Mouse (Mus musculus) brain, embryonic 14.5 days (tissue): ENCODE measurements at regions not wholly inside any gene's neighbourhood (a gene's known extent, or its start where the extent isn't known, plus 50 kb on each side); places are given as distances from the start of the nearest gene placed in this dataset.

Experiments used
- DNase-seq: peaks from one replicate; pipeline ENCODE4 v3.0.0-alpha.2; 2011; ENCODE audit warnings: low read depth
- CTCF ChIP-seq: fragments of 200-500 bp; IDR thresholded peaks from 2 replicates; pipeline ENCODE4 v1.5.1; 2012; ENCODE audit warnings: inconsistent platforms, mild to moderate bottlenecking, moderate library complexity, borderline replicate concordance; ENCODE audit not compliant: insufficient read depth, insufficient read length; ENCODE audit errors: extremely low read depth
- POLR2A ChIP-seq: fragments of 200-500 bp; IDR thresholded peaks from 2 replicates; pipeline ENCODE4 v1.6.1; 2012; ENCODE audit warnings: mild to moderate bottlenecking, inconsistent platforms, borderline replicate concordance; ENCODE audit not compliant: poor library complexity, insufficient read depth, insufficient read length, severe bottlenecking; ENCODE audit errors: extremely low read depth

DNA sequence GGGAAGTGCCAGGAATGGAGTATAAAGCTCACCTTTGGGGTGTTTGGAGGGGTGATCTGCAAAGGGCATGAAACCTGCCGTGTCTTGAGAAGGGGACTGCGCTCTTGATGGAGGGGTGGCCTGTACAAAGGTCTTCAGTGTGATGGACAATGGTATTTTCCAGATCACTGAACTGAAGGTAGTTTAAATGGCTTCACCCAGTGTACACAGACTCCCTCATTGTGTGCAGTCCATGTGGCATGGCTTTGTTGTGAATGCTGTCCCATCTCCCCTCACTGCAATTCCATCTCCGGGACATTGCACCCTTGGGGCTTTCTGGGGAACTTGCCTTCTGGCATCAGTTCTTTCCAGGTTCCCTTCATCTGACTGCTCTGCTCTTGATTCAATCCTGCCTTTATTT, 288.2 kb downstream of the Ttll7 start:
- DNase-seq, result no peak

DNA sequence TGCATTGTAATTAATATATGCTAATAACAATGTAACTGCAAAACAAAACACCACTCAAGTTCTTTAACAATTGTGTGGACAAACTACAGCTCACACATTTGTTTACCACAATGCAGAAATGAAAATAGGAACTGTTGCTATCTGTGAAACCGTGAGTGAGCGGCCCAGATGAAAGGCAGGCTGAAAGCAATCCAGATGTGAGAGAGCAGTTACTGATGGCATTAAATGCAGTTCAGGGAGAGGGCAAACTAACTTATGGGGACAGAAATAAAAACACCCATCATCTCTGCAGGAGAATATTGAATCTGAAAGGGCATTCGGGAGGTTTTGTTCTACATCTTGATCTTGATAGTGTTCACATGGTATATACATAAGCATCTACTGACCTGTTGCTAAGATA, 301.3 kb downstream of the Ttll7 start:
- TF ChIP-seq CTCF (no peak), POLR2A (no peak)
- DNase-seq, result no peak

More for the DNA sequence above, 288.2 kb downstream of the Ttll7 start:
- no peak for TF ChIP-seq CTCF
- no peak for TF ChIP-seq POLR2A

DNA sequence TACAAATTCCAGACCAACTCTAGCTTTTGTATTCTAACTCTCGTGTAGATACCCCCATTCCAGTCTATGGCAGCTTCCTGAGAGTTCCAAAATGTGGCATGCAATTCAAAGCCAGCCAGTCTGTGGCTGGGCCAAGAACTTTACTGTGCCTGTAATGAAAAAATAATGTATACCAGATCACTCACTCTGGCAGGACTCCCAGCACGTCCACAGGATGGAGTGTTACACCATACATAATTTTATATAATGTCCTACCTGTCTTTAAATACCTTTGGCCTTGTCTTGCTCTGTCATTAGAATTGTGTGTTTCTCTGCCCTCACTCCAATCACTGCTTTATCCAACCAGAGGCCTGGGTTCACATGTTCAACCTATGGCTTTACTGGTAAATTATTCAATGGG, 301.8 kb downstream of the Ttll7 start:
- TF ChIP-seq CTCF (no peak), POLR2A (no peak)
- DNase-seq, result no peak

DNA sequence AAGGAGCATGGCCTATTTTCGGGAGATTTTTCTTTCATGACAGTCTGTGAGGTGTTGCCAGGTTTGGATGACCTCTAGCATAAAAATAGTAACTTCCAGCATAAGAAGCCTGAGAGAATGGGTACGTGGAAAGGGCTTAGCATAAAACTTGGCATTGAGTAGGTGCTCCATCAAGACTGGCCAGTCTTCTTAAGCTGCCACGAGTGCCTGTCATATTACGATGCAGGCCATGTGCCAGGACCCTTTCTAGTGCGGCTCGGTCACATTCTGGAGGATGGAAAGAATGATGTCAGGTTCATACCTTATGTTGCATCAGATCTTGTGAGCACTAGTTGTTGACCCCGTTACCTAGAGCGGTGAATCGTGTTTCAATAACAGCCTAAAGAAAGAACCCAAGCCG, 311.0 kb downstream of the Ttll7 start:
- no peak for TF ChIP-seq POLR2A
- no peak for TF ChIP-seq CTCF
- peak; percentile 46 for DNase-seq

DNA sequence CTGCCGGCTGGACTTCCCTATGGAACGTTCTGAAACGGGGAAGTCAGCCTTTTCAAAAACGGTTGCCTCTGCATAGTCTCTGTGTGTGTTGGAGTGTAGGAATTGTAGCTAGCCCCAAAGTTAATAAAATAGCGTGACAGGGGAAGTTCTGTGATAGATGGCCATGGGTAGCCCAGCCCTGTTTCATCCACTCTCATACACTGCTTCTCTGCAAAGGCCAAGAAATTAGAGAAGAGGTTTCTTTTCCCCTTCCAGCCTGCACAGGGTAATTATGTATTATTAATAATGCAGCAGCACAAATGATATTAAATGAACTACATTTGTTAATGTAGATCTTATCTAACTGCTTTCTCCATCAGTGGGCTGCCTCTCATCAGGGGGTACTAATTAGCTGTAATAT, 311.4 kb downstream of the Ttll7 start:
- DNase-seq, result no peak
- TF ChIP-seq POLR2A, result no peak
- TF ChIP-seq CTCF, result no peak

DNA sequence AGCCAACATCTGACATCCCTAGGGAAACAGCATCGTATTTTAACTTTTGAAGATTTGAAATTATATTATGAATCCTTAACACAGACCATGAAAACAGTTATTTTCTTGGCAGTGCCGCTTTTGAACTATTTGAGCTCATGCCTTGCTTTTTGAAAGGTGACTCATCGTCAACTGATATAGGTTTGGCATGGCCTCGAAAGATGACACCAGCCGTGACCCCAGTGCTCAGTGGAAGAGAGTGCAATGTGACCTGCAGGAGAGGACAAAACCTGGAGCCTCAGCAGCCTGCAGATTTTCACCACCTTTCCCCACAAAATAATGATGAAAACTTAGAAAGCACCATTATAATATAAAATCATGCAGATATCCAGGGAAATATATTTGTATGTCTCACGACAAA, 312.8 kb downstream of the Ttll7 start:
- TF ChIP-seq POLR2A (no peak), CTCF (no peak)
- DNase-seq, result no peak

DNA sequence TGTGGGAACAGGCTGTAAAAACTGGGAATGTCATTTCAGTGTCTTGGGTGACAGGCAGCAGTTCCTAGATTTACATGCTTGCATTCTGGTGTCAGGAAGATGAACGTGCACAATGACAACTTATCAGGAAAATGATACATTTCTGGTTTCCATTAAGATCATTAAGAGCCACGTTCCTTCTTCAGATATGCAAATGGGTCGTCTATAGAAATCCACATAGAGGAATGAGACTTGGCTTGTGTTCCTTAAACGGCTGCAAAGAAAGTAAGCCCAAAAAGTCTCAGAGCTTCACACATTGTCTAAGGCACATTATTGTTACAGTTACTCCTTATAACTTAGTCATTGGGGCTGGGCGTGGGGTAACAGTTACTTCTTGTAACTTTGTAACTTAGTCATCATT, 314.4 kb downstream of the Ttll7 start:
- TF ChIP-seq CTCF (no peak), POLR2A (no peak)
- DNase-seq, result peak; percentile 54

DNA sequence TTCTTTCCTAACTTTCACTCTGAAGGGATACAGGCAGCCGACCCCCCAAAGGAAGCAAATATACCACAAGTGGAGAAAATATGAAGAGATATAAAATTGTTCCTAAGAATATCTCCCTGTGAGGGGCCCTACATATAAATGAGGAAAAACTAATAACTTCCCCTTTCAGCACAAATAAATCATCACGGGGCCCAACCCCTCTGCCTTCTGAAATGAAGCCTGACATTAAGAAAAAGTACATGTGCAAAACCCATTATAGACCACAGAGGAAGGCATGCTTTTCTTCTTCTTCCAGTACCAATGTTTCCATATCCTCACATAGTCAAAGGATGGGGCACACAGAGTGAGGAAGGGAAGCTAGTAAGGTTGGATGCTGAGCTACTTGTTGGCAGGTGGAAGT, 317.0 kb downstream of the Ttll7 start:
- DNase-seq, result no peak
- no peak for TF ChIP-seq POLR2A
- no peak for TF ChIP-seq CTCF

DNA sequence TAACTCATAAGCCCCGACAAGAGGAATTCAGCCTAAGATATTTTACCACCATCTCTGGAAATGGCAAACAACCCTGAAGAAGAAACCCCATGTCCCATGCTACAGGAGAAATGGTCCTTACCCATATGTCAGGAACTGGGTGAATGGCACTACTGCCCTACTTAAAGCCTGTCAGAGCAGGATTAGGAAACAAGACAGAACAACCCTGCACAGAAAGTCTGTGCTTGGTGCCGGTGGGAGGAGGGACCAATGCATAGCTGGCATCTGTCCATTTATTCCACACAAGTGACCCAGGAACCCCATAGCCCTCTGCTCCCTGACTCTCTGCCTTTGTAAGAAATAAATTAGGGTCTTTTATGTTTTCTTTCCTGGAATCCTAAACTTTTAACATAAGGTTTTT, 317.9 kb downstream of the Ttll7 start:
- TF ChIP-seq POLR2A, result no peak
- TF ChIP-seq CTCF, result no peak
- no peak for DNase-seq

DNA sequence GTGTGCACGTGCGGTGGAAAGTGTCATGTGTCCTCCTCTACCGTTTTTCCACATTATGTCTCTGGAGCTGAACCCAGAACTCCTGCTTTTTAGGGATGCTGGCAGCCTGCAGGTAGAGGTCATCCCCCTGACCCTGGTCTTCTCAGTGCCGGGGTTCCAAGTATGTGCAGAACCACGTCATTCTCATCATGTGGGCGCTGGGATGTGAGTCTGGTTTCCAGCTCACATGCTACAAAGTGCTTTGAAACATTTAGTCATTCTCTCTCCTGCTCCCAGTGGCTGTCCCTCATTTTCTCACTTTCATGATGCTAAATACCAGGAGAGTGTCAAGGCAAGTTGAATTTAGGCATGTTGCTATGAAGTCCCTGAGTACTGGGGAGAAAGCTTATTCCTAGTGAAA, 326.6 kb downstream of the Ttll7 start:
- no peak for DNase-seq
- TF ChIP-seq POLR2A (no peak), CTCF (no peak)

DNA sequence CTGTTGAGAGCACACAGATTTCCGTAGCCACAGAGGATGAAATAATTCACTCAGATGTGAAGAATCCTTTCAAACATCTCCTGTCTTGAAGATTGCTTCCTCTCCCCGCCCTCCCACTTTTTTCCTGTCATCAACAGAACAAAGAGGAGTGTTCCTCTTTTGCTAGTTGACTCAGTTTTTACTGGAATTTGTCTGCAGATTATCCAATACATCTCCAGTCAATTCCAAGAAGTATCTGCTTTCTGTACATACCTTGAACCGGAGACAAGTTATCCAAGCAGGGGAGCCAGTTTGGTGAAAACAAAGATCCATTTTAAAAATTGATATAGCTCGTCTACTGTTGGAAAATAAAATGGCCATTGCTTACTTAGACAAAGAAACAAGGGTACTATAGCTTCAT, 328.5 kb downstream of the Ttll7 start:
- DNase-seq, result peak; percentile 37

DNA sequence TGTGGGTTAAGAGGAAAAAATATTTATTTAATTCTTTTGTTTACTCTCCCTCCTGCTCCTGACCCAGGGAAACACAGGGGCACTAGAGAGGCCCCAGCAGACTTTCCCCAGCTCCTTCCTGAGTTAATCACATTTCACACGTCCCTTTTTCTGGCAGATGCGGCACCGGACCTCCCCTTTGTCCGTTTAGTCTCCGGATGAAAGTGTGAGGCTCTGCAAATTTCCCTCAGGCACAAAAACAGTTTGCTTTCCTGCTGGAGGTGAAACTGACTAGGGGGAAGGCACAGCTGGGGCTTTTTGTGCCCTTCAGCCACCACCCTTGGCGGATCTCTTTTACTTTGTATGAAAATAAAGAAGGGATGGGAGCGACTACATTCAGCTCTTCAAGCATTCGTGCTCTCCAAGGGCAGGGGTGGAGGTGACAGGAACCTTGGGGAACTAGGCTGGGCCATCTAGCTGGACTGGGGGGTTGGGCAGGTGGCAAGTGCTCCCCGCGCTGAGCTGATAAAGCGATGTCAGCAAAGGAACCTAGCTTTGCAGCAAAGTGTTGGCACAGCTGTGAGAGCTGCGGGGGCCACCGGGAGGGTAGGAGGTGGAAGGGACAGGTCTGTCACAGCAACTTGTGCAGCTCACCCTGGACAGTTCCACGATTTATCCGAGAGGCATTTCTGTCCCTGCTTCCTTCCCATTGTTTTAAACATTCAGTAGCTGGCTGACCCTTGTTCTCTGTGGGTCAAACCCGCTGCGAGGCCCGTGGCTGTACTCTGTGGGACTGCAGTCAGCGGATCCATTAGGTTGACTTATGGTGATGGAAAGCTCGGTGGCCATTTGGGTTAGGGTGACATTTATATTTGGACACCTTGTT, 329.6 kb downstream of the Ttll7 start:
- DNase-seq, result peak; percentile 91
- TF ChIP-seq POLR2A (no peak), CTCF (no peak)

More for the DNA sequence above, 328.5 kb downstream of the Ttll7 start:
- TF ChIP-seq POLR2A (no peak), CTCF (no peak)
